Comparison of ENCODE assay signal across 19 mouse cellular contexts in genomic region chr19:18661683-18662082, GRCm38 (mm10). TPM values are rescaled to one million over a fixed set of nuclear protein-coding genes. Genes with fewer than 3 reads are reported as not detected.
DNase-seq lines count a peak whose midpoint lies in the region; ATAC-seq and TF ChIP-seq lines count a peak whose summit lies in the region.
"Had no signal": no experiment of that assay in that cellular context is flagged by ENCODE, and none has a peak within 500 bp of the region (broad histone marks: within the 10 kb centered on the region; RNA-seq: fewer than 3 reads in every experiment).

No protein-coding gene starts in this region.

- no peak overlapping the region for H3K4me3 ChIP-seq in hindbrain, postnatal 0 days (ENCODE audit: low read length)
- no peak overlapping the region for H3K4me3 ChIP-seq in hindbrain, embryonic 11.5 days (ENCODE audit: low read depth, low read length)
- H3K4me3 ChIP-seq: embryonic facial prominence, embryonic 10.5 days; limb, embryonic 10.5 days; midbrain, embryonic 10.5 days had no signal

- peak; percentile 27; the same call in 1 of the 2 replicates for ATAC-seq in hindbrain, postnatal 0 days
- no peak for ATAC-seq in hindbrain, embryonic 11.5 days (ENCODE audit: low FRiP score)
- ATAC-seq in erythroid progenitor cell, adult 5-6 weeks (replicated peaks; ENCODE audit: low FRiP score, poor library complexity, severe bottlenecking), result peak; percentile 78

- 36% methylated on average over 1 of the region's 1 CpGs for WGBS in hindbrain, postnatal 0 days
- 63% methylated on average over 1 of the region's 1 CpGs for WGBS in hindbrain, embryonic 11.5 days

- H3K9ac ChIP-seq in hindbrain, postnatal 0 days (replicated peaks; ENCODE audit: low read length), result no peak overlapping the region
- no peak overlapping the region for H3K9ac ChIP-seq in hindbrain, embryonic 11.5 days (ENCODE audit: low read depth, low read length)
- H3K9ac ChIP-seq: hindbrain, embryonic 14.5 days had no signal

- H3K9me3 ChIP-seq in hindbrain, postnatal 0 days (ENCODE audit: low read length), result no peaks in the 10 kb centered on the region
- no peaks in the 10 kb centered on the region for H3K9me3 ChIP-seq in hindbrain, embryonic 11.5 days (ENCODE audit: control insufficient read depth, low read length)
- H3K9me3 ChIP-seq: embryonic facial prominence, embryonic 10.5 days; limb, embryonic 10.5 days; midbrain, embryonic 10.5 days had no signal

- H3K4me2 ChIP-seq in hindbrain, postnatal 0 days (ENCODE audit: low read depth, low read length), result no peak overlapping the region
- H3K4me2 ChIP-seq in hindbrain, embryonic 11.5 days (replicated peaks; ENCODE audit: low read depth, low read length), result no peak overlapping the region
- H3K4me2 ChIP-seq: hindbrain, embryonic 14.5 days had no signal

- no peaks in the 10 kb centered on the region for H3K27me3 ChIP-seq in hindbrain, postnatal 0 days (ENCODE audit: insufficient read depth, low read length)
- no peaks in the 10 kb centered on the region for H3K27me3 ChIP-seq in hindbrain, embryonic 11.5 days (ENCODE audit: control insufficient read depth, insufficient read depth, low read length)

- H3K36me3 ChIP-seq in hindbrain, postnatal 0 days (ENCODE audit: insufficient read depth, low read length), result no peaks in the 10 kb centered on the region
- H3K36me3 ChIP-seq in hindbrain, embryonic 11.5 days (ENCODE audit: control insufficient read depth, insufficient read depth, low read length), result no peaks in the 10 kb centered on the region
- H3K36me3 ChIP-seq: embryonic facial prominence, embryonic 10.5 days; limb, embryonic 10.5 days; midbrain, embryonic 10.5 days had no signal

- no peak overlapping the region for H3K27ac ChIP-seq in hindbrain, postnatal 0 days
- H3K27ac ChIP-seq in hindbrain, embryonic 11.5 days (ENCODE audit: low read depth, low read length), result no peak overlapping the region
- H3K27ac ChIP-seq: embryonic facial prominence, embryonic 10.5 days; hindbrain, embryonic 14.5 days; kidney, postnatal 0 days; limb, embryonic 10.5 days; midbrain, embryonic 10.5 days had no signal

- H3K4me1 ChIP-seq in hindbrain, postnatal 0 days (ENCODE audit: insufficient read depth, low read length), result no peaks in the 10 kb centered on the region
- no peaks in the 10 kb centered on the region for H3K4me1 ChIP-seq in hindbrain, embryonic 11.5 days (replicated peaks; ENCODE audit: control insufficient read depth, insufficient read depth, low read length)
- H3K4me1 ChIP-seq: embryonic facial prominence, embryonic 10.5 days; limb, embryonic 10.5 days; midbrain, embryonic 10.5 days had no signal

- intact Hi-C loops in left cerebral cortex, postnatal 25 days (cut with DNase I), result no loop called here

- no peak for DNase-seq in hindbrain, postnatal 0 days (ENCODE audit: low spot score)
- DNase-seq in hindbrain, embryonic 11.5 days (ENCODE audit: low spot score), result no peak
- peak; percentile 29 for DNase-seq in Muller cell, postnatal 12 days (ENCODE audit: inconsistent ontology term)
- DNase-seq in cerebellum, postnatal 14 days, result no peak
- no peak for DNase-seq in layer of hippocampus, postnatal 36 days
- no peak for DNase-seq in left cerebral cortex, postnatal 25 days (ENCODE audit: low spot score in 2 of 2)
- DNase-seq: adrenal gland, postnatal 36 days; cerebellum, adult 11 months; cerebellum, adult 9-11 months; gastrocnemius, postnatal 10 days; kidney, adult 2 months; layer of hippocampus, adult 9-11 months; lung, postnatal 4 days had no signal

- no peak for TF ChIP-seq CTCF in hindbrain, postnatal 0 days (IDR thresholded peaks at IDR 0.05; ENCODE audit: low read depth)

RNA-seq across cellular contexts. Expression of gene Carnmt1, which starts 8.9 kb away (rescaled TPM):
- 17.9 and 19.2 TPM in 2 replicates for total RNA-seq in hindbrain, postnatal 0 days (2014; rRNA removed)
- polyA plus RNA-seq in hindbrain, postnatal 0 days (2015; fragmentation: Nextera tagmentation; extraction: Ambion mirVana), result 22.1 and 23.1 TPM in 2 replicates
- polyA plus RNA-seq in hindbrain, embryonic 11.5 days (2014; fragmentation: Nextera tagmentation; extraction: Ambion mirVana), result 25.1 and 30.9 TPM in 2 replicates
- total RNA-seq in erythroid progenitor cell, adult 5-6 weeks (2015; ENCODE audit: low replicate concordance), result 19.8 and 20.5 TPM in 2 replicates
- 10.7 and 19.8 TPM in 2 replicates for total RNA-seq in erythroid progenitor cell, adult 5-6 weeks (2017; ENCODE audit: low replicate concordance)
- total RNA-seq in layer of hippocampus, postnatal 36 days (2021), result 10 to 100 TPM; 13.8 to 14.5 TPM
- 10 to 100 TPM; 11.1 to 11.6 TPM for total RNA-seq in left cerebral cortex, postnatal 25 days (2021)

RNA-seq across cellular contexts. Expression of gene Nmrk1, which starts 29.9 kb away (rescaled TPM):
- total RNA-seq in hindbrain, postnatal 0 days (2014; rRNA removed), result 5.3 and 10.6 TPM in 2 replicates
- polyA plus RNA-seq in hindbrain, postnatal 0 days (2015; fragmentation: Nextera tagmentation; extraction: Ambion mirVana), result 9.2 and 10.9 TPM in 2 replicates
- polyA plus RNA-seq in hindbrain, embryonic 11.5 days (2014; fragmentation: Nextera tagmentation; extraction: Ambion mirVana), result 6.4 and 8.8 TPM in 2 replicates
- 6.5 TPM in 1 of 2 replicates, not detected in the other for total RNA-seq in erythroid progenitor cell, adult 5-6 weeks (2015; ENCODE audit: low replicate concordance)
- 6.3 TPM in 1 of 2 replicates, not detected in the other for total RNA-seq in erythroid progenitor cell, adult 5-6 weeks (2017; ENCODE audit: low replicate concordance)
- 1 to 10 TPM; 9.5 to 9.6 TPM for total RNA-seq in layer of hippocampus, postnatal 36 days (2021)
- total RNA-seq in left cerebral cortex, postnatal 25 days (2021), result 1 to 10 TPM; 3.6 TPM

RNA-seq across cellular contexts. Expression of gene Ostf1, which starts 30.1 kb away (rescaled TPM):
- 42.4 and 46.0 TPM in 2 replicates for total RNA-seq in hindbrain, postnatal 0 days (2014; rRNA removed)
- 67.9 and 78.0 TPM in 2 replicates for polyA plus RNA-seq in hindbrain, postnatal 0 days (2015; fragmentation: Nextera tagmentation; extraction: Ambion mirVana)
- 49.4 and 55.5 TPM in 2 replicates for polyA plus RNA-seq in hindbrain, embryonic 11.5 days (2014; fragmentation: Nextera tagmentation; extraction: Ambion mirVana)
- total RNA-seq in erythroid progenitor cell, adult 5-6 weeks (2015; ENCODE audit: low replicate concordance), result 44.0 and 59.8 TPM in 2 replicates
- total RNA-seq in erythroid progenitor cell, adult 5-6 weeks (2017; ENCODE audit: low replicate concordance), result 38.5 and 49.5 TPM in 2 replicates
- 10 to 100 TPM; 30.9 to 34.4 TPM for total RNA-seq in layer of hippocampus, postnatal 36 days (2021)
- 10 to 100 TPM; 16.2 to 16.8 TPM for total RNA-seq in left cerebral cortex, postnatal 25 days (2021)

RNA-seq across cellular contexts. Expression of gene D030056L22Rik, which starts 51.3 kb away (rescaled TPM):
- 49.0 and 57.9 TPM in 2 replicates for total RNA-seq in hindbrain, postnatal 0 days (2014; rRNA removed)
- polyA plus RNA-seq in hindbrain, postnatal 0 days (2015; fragmentation: Nextera tagmentation; extraction: Ambion mirVana), result 40.2 and 40.8 TPM in 2 replicates
- polyA plus RNA-seq in hindbrain, embryonic 11.5 days (2014; fragmentation: Nextera tagmentation; extraction: Ambion mirVana), result 78.6 and 92.3 TPM in 2 replicates
- 119 and 134 TPM in 2 replicates for total RNA-seq in erythroid progenitor cell, adult 5-6 weeks (2015; ENCODE audit: low replicate concordance)
- 35.3 and 67.6 TPM in 2 replicates for total RNA-seq in erythroid progenitor cell, adult 5-6 weeks (2017; ENCODE audit: low replicate concordance)
- total RNA-seq in layer of hippocampus, postnatal 36 days (2021), result 10 to 100 TPM; 23.7 to 26.1 TPM
- total RNA-seq in left cerebral cortex, postnatal 25 days (2021), result 10 to 100 TPM; 20.3 to 22.1 TPM
